Mouse (Mus musculus): ENCODE results near the gene Urb1. TPM values are rescaled to one million over a fixed set of nuclear protein-coding genes. Genes with fewer than 3 reads are reported as not detected.

Gene Urb1
- 7.2 and 7.5 TPM in 2 replicates for polyA plus RNA-seq (2015; fragmentation: Nextera tagmentation; extraction: Ambion mirVana)

GRCm38 (mm10) chr16:90809975-90810715, at the start of gene Urb1:
Gene Urb1, minus strand, starts transcription at chr16:90810413.
- WGBS, result under 1% methylated on average over 46 of the region's 47 CpGs
- Histone ChIP-seq H3K9ac (ENCODE audit: low read depth, low read length) (peak within 1 kb of the TSS; percentile 63), H3K9me3 (replicated peaks; ENCODE audit: control insufficient read depth, low read length, poor library complexity, severe bottlenecking) (no peaks in the 10 kb centered on the region), H3K4me2 (ENCODE audit: low read length) (peak within 1 kb of the TSS; percentile 70), H3K4me1 (ENCODE audit: control insufficient read depth, insufficient read depth, low read length) (peaks cover 18% of the 10 kb centered on the region), H3K36me3 (ENCODE audit: control insufficient read depth, insufficient read depth, low read length) (0 out of 2 replicates have a peak, but pooled peaks cover 1% of the 10 kb centered on the region), H3K27ac (ENCODE audit: low read length) (peak within 1 kb of the TSS; percentile 62), H3K4me3 (ENCODE audit: low read depth, low read length) (peak within 1 kb of the TSS; percentile 58), H3K27me3 (ENCODE audit: control insufficient read depth, insufficient read depth, low read depth, low read length) (no peaks in the 10 kb centered on the region)
- ATAC-seq, result peak; percentile 93

DNA sequence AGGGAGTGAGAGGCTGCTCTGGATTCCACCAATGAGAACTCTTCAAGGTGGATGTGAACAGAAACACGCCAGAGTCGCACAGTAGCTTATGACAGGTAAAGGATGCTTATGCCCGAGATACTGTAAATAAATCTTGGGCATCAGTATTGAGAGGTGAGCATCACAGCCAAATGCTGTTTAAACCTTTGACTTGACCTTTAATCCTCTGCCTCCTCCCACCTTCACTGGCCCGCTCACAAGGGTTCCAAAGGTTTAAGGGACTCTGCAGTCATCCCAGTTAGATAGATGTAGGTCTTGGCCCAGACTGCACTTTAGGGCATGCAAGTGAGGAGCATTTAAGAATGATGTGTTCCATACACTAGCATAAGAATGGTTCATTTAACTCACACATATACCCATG, 48.0 kb upstream of the Urb1 start:
- no peaks in the 10 kb centered on the region for H3K9me3 ChIP-seq (replicated peaks; ENCODE audit: control insufficient read depth, low read length, poor library complexity, severe bottlenecking)
- H3K9ac ChIP-seq (ENCODE audit: low read depth, low read length), result no peak overlapping the region
- no peaks in the 10 kb centered on the region for H3K27me3 ChIP-seq (ENCODE audit: control insufficient read depth, insufficient read depth, low read depth, low read length)
- no peaks in the 10 kb centered on the region for H3K4me1 ChIP-seq (ENCODE audit: control insufficient read depth, insufficient read depth, low read length)
- WGBS, result 86% methylated on average over 4 of the region's 4 CpGs
- no peak overlapping the region for H3K4me3 ChIP-seq (ENCODE audit: low read depth, low read length)
- H3K27ac ChIP-seq (ENCODE audit: low read length), result no peak overlapping the region
- no peak for ATAC-seq
- H3K36me3 ChIP-seq (ENCODE audit: control insufficient read depth, insufficient read depth, low read length), result no peaks in the 10 kb centered on the region
- no peak overlapping the region for H3K4me2 ChIP-seq (ENCODE audit: low read length)

DNA sequence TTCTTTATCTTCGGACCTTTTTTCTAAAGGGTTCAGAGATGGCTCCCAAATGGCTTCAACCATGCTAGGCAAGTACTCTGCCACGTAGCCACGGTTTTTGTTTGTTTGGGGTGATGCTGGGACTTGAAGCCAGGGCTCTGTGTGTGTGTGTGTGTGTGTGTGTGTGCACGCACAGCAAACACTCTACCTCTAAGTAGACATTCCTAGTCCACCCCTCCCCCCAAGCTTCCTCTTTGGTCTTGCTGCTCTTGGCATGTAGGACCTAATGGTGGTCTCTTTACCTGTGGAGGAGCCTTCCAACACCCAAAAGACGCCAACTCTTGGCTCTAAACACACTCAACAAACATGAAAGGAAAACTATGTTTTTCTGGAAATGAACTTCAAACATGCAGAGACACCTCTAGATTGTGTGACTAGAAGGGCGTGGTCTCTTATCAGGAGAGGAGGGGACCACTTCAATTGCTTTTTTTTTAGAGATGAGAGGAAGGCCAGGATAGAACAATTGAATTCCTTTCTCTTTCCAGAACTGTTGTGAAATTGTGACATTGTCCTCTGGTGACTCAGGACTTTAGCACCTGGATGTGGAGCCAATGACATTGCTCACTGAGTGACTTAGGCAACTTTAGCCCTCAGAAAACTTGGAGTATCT, 46.5 kb upstream of the Urb1 start:
- Histone ChIP-seq H3K9ac (ENCODE audit: low read depth, low read length) (no peak overlapping the region), H3K27me3 (ENCODE audit: control insufficient read depth, insufficient read depth, low read depth, low read length) (no peaks in the 10 kb centered on the region), H3K4me1 (ENCODE audit: control insufficient read depth, insufficient read depth, low read length) (no peaks in the 10 kb centered on the region), H3K36me3 (ENCODE audit: control insufficient read depth, insufficient read depth, low read length) (no peaks in the 10 kb centered on the region), H3K4me3 (ENCODE audit: low read depth, low read length) (no peak overlapping the region), H3K27ac (ENCODE audit: low read length) (no peak overlapping the region), H3K9me3 (replicated peaks; ENCODE audit: control insufficient read depth, low read length, poor library complexity, severe bottlenecking) (no peaks in the 10 kb centered on the region), H3K4me2 (ENCODE audit: low read length) (no peak overlapping the region)
- no peak for ATAC-seq
- WGBS, result 89% methylated on average over 6 of the region's 6 CpGs

DNA sequence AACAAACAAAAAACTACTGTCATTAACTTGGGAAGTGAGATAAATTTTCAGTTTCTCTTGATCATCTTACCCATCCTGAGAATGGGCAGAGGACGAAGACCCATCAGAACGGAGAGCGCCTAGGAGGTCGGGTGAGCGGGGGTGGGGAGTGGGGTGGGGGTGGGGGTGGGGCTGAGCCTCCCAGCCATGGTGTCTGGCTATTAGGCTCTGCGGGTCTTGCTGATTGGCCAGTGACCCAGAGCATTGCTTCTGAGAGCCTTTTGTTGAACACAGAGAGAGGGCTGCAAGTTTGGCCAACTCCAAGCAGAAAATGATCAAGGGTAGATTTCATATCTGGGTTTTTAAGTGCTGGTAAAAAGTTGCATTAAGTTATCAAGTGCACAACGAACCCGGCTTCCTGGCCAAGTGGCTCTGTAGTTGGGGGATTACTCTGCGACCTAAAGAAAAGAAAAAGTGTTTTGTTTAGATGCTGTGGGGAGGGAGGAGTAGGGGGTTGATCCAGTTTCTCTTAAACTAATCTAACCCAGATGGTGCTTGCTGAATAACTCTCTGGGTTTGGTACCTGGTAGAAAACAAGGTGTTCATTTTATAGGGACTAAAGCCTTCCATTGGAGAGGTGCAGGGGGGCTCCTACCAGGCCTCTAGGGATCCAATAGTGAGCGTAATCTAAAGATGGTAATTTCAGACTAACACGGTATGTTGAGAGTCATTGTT, 41.6 kb upstream of the Urb1 start:
- H3K4me1 ChIP-seq (ENCODE audit: control insufficient read depth, insufficient read depth, low read length), result no peaks in the 10 kb centered on the region
- 57% methylated on average over 11 of the region's 11 CpGs for WGBS
- no peaks in the 10 kb centered on the region for H3K27me3 ChIP-seq (ENCODE audit: control insufficient read depth, insufficient read depth, low read depth, low read length)
- no peak overlapping the region for H3K4me2 ChIP-seq (ENCODE audit: low read length)
- no peaks in the 10 kb centered on the region for H3K36me3 ChIP-seq (ENCODE audit: control insufficient read depth, insufficient read depth, low read length)
- H3K4me3 ChIP-seq (ENCODE audit: low read depth, low read length), result no peak overlapping the region
- no peak overlapping the region for H3K27ac ChIP-seq (ENCODE audit: low read length)
- H3K9me3 ChIP-seq (replicated peaks; ENCODE audit: control insufficient read depth, low read length, poor library complexity, severe bottlenecking), result no peaks in the 10 kb centered on the region
- no peak for ATAC-seq
- no peak overlapping the region for H3K9ac ChIP-seq (ENCODE audit: low read depth, low read length)

- Histone ChIP-seq H3K36me3 (ENCODE audit: control insufficient read depth, insufficient read depth, low read length) (no peaks in the 10 kb centered on the region), H3K9ac (ENCODE audit: low read depth, low read length) (no peak overlapping the region), H3K4me1 (ENCODE audit: control insufficient read depth, insufficient read depth, low read length) (no peaks in the 10 kb centered on the region), H3K27ac (ENCODE audit: low read length) (no peak overlapping the region), H3K27me3 (ENCODE audit: control insufficient read depth, insufficient read depth, low read depth, low read length) (no peaks in the 10 kb centered on the region), H3K4me2 (ENCODE audit: low read length) (no peak overlapping the region), H3K4me3 (ENCODE audit: low read depth, low read length) (no peak overlapping the region), H3K9me3 (replicated peaks; ENCODE audit: control insufficient read depth, low read length, poor library complexity, severe bottlenecking) (no peaks in the 10 kb centered on the region)
- 54% methylated on average over 7 of the region's 7 CpGs for WGBS
- no peak for ATAC-seq
Observed at GRCm38 (mm10) chr16:90850881-90851280, 40.7 kb upstream of the Urb1 start.

DNA sequence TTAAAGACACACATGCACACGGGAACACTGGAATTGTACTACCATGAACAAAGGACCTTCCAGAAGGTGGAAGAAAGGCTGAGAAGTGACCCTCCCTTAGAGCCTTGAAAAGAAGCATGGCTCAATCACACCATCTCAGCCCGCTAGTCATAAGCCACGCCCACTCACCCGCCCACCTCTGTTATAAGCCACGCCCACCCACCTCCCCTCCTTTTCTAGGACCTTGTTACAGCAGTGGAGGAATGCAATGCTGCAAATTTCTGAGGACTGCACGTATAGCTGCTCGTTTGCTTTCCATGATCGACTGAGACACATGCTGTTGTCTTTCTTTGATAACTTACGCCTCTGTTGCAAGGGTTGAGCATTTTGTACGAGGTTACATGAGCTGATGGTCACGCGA, 39.0 kb upstream of the Urb1 start:
- Histone ChIP-seq H3K36me3 (ENCODE audit: control insufficient read depth, insufficient read depth, low read length) (no peaks in the 10 kb centered on the region), H3K9ac (ENCODE audit: low read depth, low read length) (no peak overlapping the region), H3K9me3 (replicated peaks; ENCODE audit: control insufficient read depth, low read length, poor library complexity, severe bottlenecking) (no peaks in the 10 kb centered on the region), H3K4me1 (ENCODE audit: control insufficient read depth, insufficient read depth, low read length) (peaks cover 4% of the 10 kb centered on the region; the same call in 1 of the 2 replicates), H3K4me3 (ENCODE audit: low read depth, low read length) (no peak overlapping the region), H3K4me2 (ENCODE audit: low read length) (no peak overlapping the region), H3K27ac (ENCODE audit: low read length) (no peak overlapping the region), H3K27me3 (ENCODE audit: control insufficient read depth, insufficient read depth, low read depth, low read length) (no peaks in the 10 kb centered on the region)
- 54% methylated on average over 12 of the region's 12 CpGs for WGBS
- no peak for ATAC-seq

DNA sequence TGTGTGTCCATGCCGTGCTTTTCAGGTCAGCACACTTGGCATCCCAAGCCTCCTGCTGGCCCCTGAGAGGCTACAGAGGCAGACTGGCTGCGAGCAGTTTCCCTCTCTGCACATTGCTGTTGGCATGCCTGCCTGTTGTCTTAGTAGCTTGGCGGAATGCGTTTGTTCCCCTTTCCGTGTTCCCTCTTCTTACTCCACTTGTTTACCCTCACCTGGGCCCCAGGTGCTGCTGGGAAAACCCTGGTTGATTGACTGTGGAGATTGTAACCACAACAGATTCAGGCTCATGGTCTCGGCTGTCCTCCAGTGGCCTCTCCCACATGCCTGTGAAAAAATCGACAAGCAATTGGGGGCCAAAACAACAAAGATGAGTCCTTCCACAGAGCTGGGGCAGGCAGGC, 38.5 kb upstream of the Urb1 start:
- Histone ChIP-seq H3K4me2 (ENCODE audit: low read length) (no peak overlapping the region), H3K4me3 (ENCODE audit: low read depth, low read length) (no peak overlapping the region), H3K9me3 (replicated peaks; ENCODE audit: control insufficient read depth, low read length, poor library complexity, severe bottlenecking) (no peaks in the 10 kb centered on the region), H3K36me3 (ENCODE audit: control insufficient read depth, insufficient read depth, low read length) (no peaks in the 10 kb centered on the region), H3K27ac (ENCODE audit: low read length) (no peak overlapping the region), H3K4me1 (ENCODE audit: control insufficient read depth, insufficient read depth, low read length) (peaks cover 4% of the 10 kb centered on the region; the same call in 1 of the 2 replicates), H3K9ac (ENCODE audit: low read depth, low read length) (no peak overlapping the region), H3K27me3 (ENCODE audit: control insufficient read depth, insufficient read depth, low read depth, low read length) (no peaks in the 10 kb centered on the region)
- 84% methylated on average over 7 of the region's 7 CpGs for WGBS
- no peak for ATAC-seq

- no peak for ATAC-seq
- Histone ChIP-seq H3K4me1 (ENCODE audit: control insufficient read depth, insufficient read depth, low read length) (peaks cover 7% of the 10 kb centered on the region; the same call in 1 of the 2 replicates), H3K27ac (ENCODE audit: low read length) (peak overlapping the region; percentile 19; the same call in 1 of the 2 replicates), H3K4me3 (ENCODE audit: low read depth, low read length) (no peak overlapping the region), H3K9me3 (replicated peaks; ENCODE audit: control insufficient read depth, low read length, poor library complexity, severe bottlenecking) (no peaks in the 10 kb centered on the region; the same call in 1 of the 2 replicates), H3K36me3 (ENCODE audit: control insufficient read depth, insufficient read depth, low read length) (no peaks in the 10 kb centered on the region), H3K27me3 (ENCODE audit: control insufficient read depth, insufficient read depth, low read depth, low read length) (no peaks in the 10 kb centered on the region), H3K9ac (ENCODE audit: low read depth, low read length) (no peak overlapping the region), H3K4me2 (ENCODE audit: low read length) (no peak overlapping the region)
- WGBS, result 57% methylated on average over 13 of the region's 13 CpGs
Observed at GRCm38 (mm10) chr16:90845591-90845990, 35.4 kb upstream of the Urb1 start.

Measured in midbrain, embryonic 16.5 days (tissue).